Mouse (Mus musculus) testis, adult 2 months (tissue): ENCODE data around the gene Gm13271.
"Not testable (repeated sequence)": the region's sequence is repeated elsewhere in the genome, so short reads cannot be mapped to it uniquely, and the experiment has no call there.

Experiments
- CTCF ChIP-seq: fragments of 200-500 bp; IDR thresholded peaks from 2 replicates; pipeline ENCODE4 v1.5.1; 2012; ENCODE audit warnings: low read depth, mild to moderate bottlenecking, inconsistent platforms, low read length, moderate library complexity; ENCODE audit not compliant: control insufficient read depth, insufficient read depth, insufficient replicate concordance
- POLR2A ChIP-seq: fragments of 200-500 bp; IDR thresholded peaks from 2 replicates; pipeline ENCODE4 v1.6.1; 2012; ENCODE audit warnings: low read depth, mild to moderate bottlenecking, inconsistent platforms, low read length, moderate library complexity; ENCODE audit not compliant: control insufficient read depth

DNA sequence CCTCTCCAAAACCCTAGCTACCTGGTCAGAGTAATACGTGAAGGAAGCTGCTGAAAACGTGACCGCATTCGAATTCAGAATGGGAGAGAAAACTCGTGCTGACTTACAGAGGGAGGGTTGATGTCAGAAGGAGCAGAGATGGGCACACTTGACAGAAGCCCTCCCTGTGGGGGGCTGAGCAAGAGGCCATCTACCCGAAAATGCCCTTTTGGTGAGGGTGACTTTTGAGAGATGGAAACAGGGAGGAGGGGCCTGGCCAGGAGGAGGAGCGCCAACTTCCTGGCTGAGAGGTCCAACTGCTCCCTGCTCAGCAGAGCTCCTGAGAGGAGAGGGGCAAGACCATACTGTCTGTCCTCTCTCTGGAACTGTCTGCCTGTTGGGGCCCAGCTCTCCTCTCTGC, 27.2 kb downstream of the Gm13271 start, which contains the start of gene Ifnz:
- not testable (repeated sequence) for TF ChIP-seq CTCF, POLR2A
